Mouse (Mus musculus): ENCODE results near the gene Fbxl8. TPM values are rescaled to one million over a fixed set of nuclear protein-coding genes. Genes with fewer than 3 reads are reported as not detected.
"Not testable (repeated sequence)": the region's sequence is repeated elsewhere in the genome, so short reads cannot be mapped to it uniquely, and the experiment has no call there.

Gene Fbxl8
- polyA plus RNA-seq, 1 experiment from 2014 or later = 0.66 TPM

- Histone ChIP-seq H3K36me3 (ENCODE audit: control insufficient read depth, insufficient read depth, low read length) (0 out of 2 replicates have a peak, but pooled peaks cover 4% of the 10 kb centered on the region), H3K27me3 (ENCODE audit: control insufficient read depth, insufficient read depth, low read length) (peaks cover 10% of the 10 kb centered on the region), H3K4me3 (ENCODE audit: low read depth, low read length) (no peak overlapping the region), H3K9ac (ENCODE audit: low read length) (no peak overlapping the region), H3K4me1 (ENCODE audit: control insufficient read depth, insufficient read depth, low read length) (0 out of 2 replicates have a peak, but pooled peaks cover 10% of the 10 kb centered on the region), H3K27ac (ENCODE audit: low read depth, low read length) (no peak overlapping the region), H3K4me2 (ENCODE audit: low read depth) (no peak overlapping the region), H3K9me3 (ENCODE audit: control insufficient read depth, low read length) (no peaks in the 10 kb centered on the region)
- no peak for DNase-seq (ENCODE audit: low spot score)
- WGBS = 44% methylated on average over 12 of the region's 12 CpGs
- ATAC-seq (ENCODE audit: insufficient read depth, low FRiP score, low TSS enrichment) = no peak
These were observed 21.1 kb downstream of the Fbxl8 start for GRCm38 (mm10) chr8:105285514-105285913.

GRCm38 (mm10) chr8:105286907-105287306, 22.5 kb downstream of the Fbxl8 start:
- Histone ChIP-seq H3K9ac (ENCODE audit: low read length) (no peak overlapping the region; the same call in 1 of the 2 replicates), H3K9me3 (ENCODE audit: control insufficient read depth, low read length) (no peaks in the 10 kb centered on the region), H3K27me3 (ENCODE audit: control insufficient read depth, insufficient read depth, low read length) (peaks cover 11% of the 10 kb centered on the region), H3K36me3 (ENCODE audit: control insufficient read depth, insufficient read depth, low read length) (0 out of 2 replicates have a peak, but pooled peaks cover 2% of the 10 kb centered on the region), H3K4me3 (ENCODE audit: low read depth, low read length) (no peak overlapping the region), H3K4me1 (ENCODE audit: control insufficient read depth, insufficient read depth, low read length) (0 out of 2 replicates have a peak, but pooled peaks cover 10% of the 10 kb centered on the region), H3K27ac (ENCODE audit: low read depth, low read length) (no peak overlapping the region), H3K4me2 (ENCODE audit: low read depth) (peak overlapping the region; percentile 7; the same call in 1 of the 2 replicates)
- 88% methylated on average over 4 of the region's 4 CpGs for WGBS
- no peak for ATAC-seq (ENCODE audit: insufficient read depth, low FRiP score, low TSS enrichment)
- no peak for DNase-seq (ENCODE audit: low spot score)

GRCm38 (mm10) chr8:105288231-105288630, 23.8 kb downstream of the Fbxl8 start:
- H3K9ac ChIP-seq (ENCODE audit: low read length) = peak overlapping the region; percentile 46
- WGBS = 86% methylated on average over 5 of the region's 5 CpGs
- DNase-seq (ENCODE audit: low spot score) (no peak), ATAC-seq (ENCODE audit: insufficient read depth, low FRiP score, low TSS enrichment) (no peak)
- 0 out of 2 replicates have a peak, but pooled peaks cover 10% of the 10 kb centered on the region for H3K4me1 ChIP-seq (ENCODE audit: control insufficient read depth, insufficient read depth, low read length)
- no peaks in the 10 kb centered on the region for H3K9me3 ChIP-seq (ENCODE audit: control insufficient read depth, low read length)
- peaks cover 11% of the 10 kb centered on the region for H3K27me3 ChIP-seq (ENCODE audit: control insufficient read depth, insufficient read depth, low read length)
- H3K4me3 ChIP-seq (ENCODE audit: low read depth, low read length) = peak overlapping the region; percentile 47
- H3K4me2 ChIP-seq (ENCODE audit: low read depth) = peak overlapping the region; percentile 74
- H3K27ac ChIP-seq (ENCODE audit: low read depth, low read length) = no peak overlapping the region
- H3K36me3 ChIP-seq (ENCODE audit: control insufficient read depth, insufficient read depth, low read length) = no peaks in the 10 kb centered on the region

DNA sequence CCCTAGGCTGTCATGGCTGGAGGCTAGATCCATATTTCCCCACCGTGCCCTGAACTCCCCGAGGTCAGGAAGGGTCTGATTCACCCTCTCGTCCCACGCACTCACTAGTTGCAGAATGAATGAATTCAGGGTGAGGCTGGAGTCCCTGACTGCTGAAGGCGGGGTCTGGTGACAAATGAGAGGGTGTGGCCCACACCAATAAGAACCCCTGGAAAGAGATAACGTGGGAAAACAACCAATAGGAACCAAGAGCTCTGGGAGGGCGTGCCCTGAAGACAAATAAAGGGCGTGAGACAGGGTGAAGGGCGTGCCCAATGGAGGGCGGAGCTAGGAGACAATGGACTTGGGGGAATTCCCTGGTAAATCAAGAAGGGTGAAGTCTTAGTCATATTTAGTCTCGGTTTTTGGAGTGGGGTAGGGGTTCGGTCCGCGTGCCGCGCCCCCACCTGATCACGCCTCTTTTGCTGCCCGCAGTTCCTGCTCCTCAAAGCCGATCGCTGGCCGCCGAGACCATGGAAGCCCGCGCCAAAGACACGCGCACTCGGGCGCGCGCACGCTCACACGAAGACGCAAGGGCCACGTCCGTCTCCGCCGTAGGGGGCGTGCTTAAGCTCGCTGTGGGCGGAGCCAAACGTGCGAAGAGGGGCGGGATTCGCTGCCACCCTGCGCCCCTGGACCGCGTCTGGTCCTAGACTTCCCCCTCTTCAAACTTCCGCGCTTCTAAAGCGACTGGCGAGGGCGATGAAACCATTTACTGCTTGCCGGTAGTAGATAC, 24.7 kb downstream of the Fbxl8 start:
- peak; percentile 98 for DNase-seq (ENCODE audit: low spot score)
- Histone ChIP-seq H3K4me3 (ENCODE audit: low read depth, low read length) (peak overlapping the region; percentile 47), H3K4me2 (ENCODE audit: low read depth) (peak overlapping the region; percentile 74), H3K9ac (ENCODE audit: low read length) (peak overlapping the region; percentile 72), H3K27ac (ENCODE audit: low read depth, low read length) (peak overlapping the region; percentile 67), H3K9me3 (ENCODE audit: control insufficient read depth, low read length) (no peaks in the 10 kb centered on the region), H3K36me3 (ENCODE audit: control insufficient read depth, insufficient read depth, low read length) (no peaks in the 10 kb centered on the region), H3K27me3 (ENCODE audit: control insufficient read depth, insufficient read depth, low read length) (peaks cover 11% of the 10 kb centered on the region), H3K4me1 (ENCODE audit: control insufficient read depth, insufficient read depth, low read length) (0 out of 2 replicates have a peak, but pooled peaks cover 10% of the 10 kb centered on the region)
- under 1% methylated on average over 53 of the region's 53 CpGs for WGBS
- peak; percentile 93 for ATAC-seq (ENCODE audit: insufficient read depth, low FRiP score, low TSS enrichment)

- no peaks in the 10 kb centered on the region for H3K9me3 ChIP-seq (ENCODE audit: control insufficient read depth, low read length)
- DNase-seq (ENCODE audit: low spot score) (peak; percentile 72), ATAC-seq (ENCODE audit: insufficient read depth, low FRiP score, low TSS enrichment) (peak; percentile 24)
- 2% methylated on average over 38 of the region's 43 CpGs for WGBS
- peak within 1 kb of the TSS; percentile 67 for H3K27ac ChIP-seq (ENCODE audit: low read depth, low read length)
- H3K27me3 ChIP-seq (ENCODE audit: control insufficient read depth, insufficient read depth, low read length) = peaks cover 11% of the 10 kb centered on the region
- H3K4me3 ChIP-seq (ENCODE audit: low read depth, low read length) = peak within 1 kb of the TSS; percentile 47
- H3K4me1 ChIP-seq (ENCODE audit: control insufficient read depth, insufficient read depth, low read length) = 0 out of 2 replicates have a peak, but pooled peaks cover 10% of the 10 kb centered on the region
- H3K36me3 ChIP-seq (ENCODE audit: control insufficient read depth, insufficient read depth, low read length) = no peaks in the 10 kb centered on the region
- peak within 1 kb of the TSS; percentile 74 for H3K4me2 ChIP-seq (ENCODE audit: low read depth)
- H3K9ac ChIP-seq (ENCODE audit: low read length) = peak within 1 kb of the TSS; percentile 72
These were observed 25.5 kb downstream of the Fbxl8 start, which contains the start of gene 4931428F04Rik for GRCm38 (mm10) chr8:105289805-105290460. TSS of gene 4931428F04Rik (minus strand) at chr8:105289864.

DNA sequence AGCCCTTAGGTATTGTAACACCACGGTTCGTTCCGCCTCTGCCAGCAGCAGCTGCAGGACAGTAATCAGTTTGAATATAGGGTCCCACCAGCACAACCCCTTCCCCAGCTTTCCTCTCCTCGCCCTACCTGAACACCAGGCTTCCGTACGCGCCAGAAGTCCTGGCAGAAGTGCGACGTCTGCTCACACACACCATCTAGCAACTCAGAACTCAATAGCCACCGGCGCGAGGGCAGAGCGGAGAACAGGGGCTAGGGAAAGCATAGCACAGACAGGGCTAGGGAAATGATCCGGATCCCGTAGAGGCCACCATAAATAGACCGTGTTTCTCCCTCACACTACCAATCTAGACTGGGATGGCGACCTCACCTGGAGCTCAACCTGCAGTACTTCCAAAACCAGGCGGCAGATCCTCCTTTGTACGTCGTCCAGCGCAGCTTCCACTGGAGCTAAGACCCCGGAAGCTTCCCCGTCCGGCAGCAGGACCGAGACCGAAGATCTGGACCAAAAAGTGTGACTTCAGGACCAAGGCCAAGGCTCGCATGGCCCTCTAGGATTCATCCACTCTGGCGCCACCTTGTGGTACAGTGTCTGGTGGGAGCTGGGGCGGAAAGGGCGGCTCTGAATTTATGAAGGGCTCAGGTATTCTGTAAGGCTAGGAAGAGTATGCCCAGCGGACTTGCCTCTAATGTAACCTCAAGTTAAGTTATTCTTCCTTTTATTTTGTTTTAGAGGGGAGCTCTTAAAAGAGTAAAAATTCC, 26.3 kb downstream of the Fbxl8 start:
- no peak overlapping the region for H3K27ac ChIP-seq (ENCODE audit: low read depth, low read length)
- WGBS = 9% methylated on average over 31 of the region's 31 CpGs
- no peak overlapping the region for H3K9ac ChIP-seq (ENCODE audit: low read length)

GRCm38 (mm10) chr8:105291364-105291763, 26.9 kb downstream of the Fbxl8 start:
- WGBS = 89% methylated on average over 8 of the region's 8 CpGs
- H3K4me1 ChIP-seq (ENCODE audit: control insufficient read depth, insufficient read depth, low read length) = 0 out of 2 replicates have a peak, but pooled peaks cover 10% of the 10 kb centered on the region
- not testable (repeated sequence) for H3K4me3 ChIP-seq (ENCODE audit: low read depth, low read length); H3K4me2 ChIP-seq (ENCODE audit: low read depth); ATAC-seq (ENCODE audit: insufficient read depth, low FRiP score, low TSS enrichment); H3K36me3 ChIP-seq (ENCODE audit: control insufficient read depth, insufficient read depth, low read length); H3K9me3 ChIP-seq (ENCODE audit: control insufficient read depth, low read length); H3K27ac ChIP-seq (ENCODE audit: low read depth, low read length); H3K9ac ChIP-seq (ENCODE audit: low read length); DNase-seq (ENCODE audit: low spot score)
- H3K27me3 ChIP-seq (ENCODE audit: control insufficient read depth, insufficient read depth, low read length) = peaks cover 11% of the 10 kb centered on the region

More for the DNA sequence above, 26.3 kb downstream of the Fbxl8 start:
- H3K27me3 ChIP-seq (ENCODE audit: control insufficient read depth, insufficient read depth, low read length) = peaks cover 11% of the 10 kb centered on the region
- H3K4me3 ChIP-seq (ENCODE audit: low read depth, low read length) = peak overlapping the region; percentile 47; the same call in 1 of the 2 replicates
- H3K4me1 ChIP-seq (ENCODE audit: control insufficient read depth, insufficient read depth, low read length) = 0 out of 2 replicates have a peak, but pooled peaks cover 10% of the 10 kb centered on the region
- H3K36me3 ChIP-seq (ENCODE audit: control insufficient read depth, insufficient read depth, low read length) = no peaks in the 10 kb centered on the region
- peak overlapping the region; percentile 74 for H3K4me2 ChIP-seq (ENCODE audit: low read depth)
- ATAC-seq (ENCODE audit: insufficient read depth, low FRiP score, low TSS enrichment) = no peak
- peak; percentile 91 for DNase-seq (ENCODE audit: low spot score)
- no peaks in the 10 kb centered on the region for H3K9me3 ChIP-seq (ENCODE audit: control insufficient read depth, low read length)

DNA sequence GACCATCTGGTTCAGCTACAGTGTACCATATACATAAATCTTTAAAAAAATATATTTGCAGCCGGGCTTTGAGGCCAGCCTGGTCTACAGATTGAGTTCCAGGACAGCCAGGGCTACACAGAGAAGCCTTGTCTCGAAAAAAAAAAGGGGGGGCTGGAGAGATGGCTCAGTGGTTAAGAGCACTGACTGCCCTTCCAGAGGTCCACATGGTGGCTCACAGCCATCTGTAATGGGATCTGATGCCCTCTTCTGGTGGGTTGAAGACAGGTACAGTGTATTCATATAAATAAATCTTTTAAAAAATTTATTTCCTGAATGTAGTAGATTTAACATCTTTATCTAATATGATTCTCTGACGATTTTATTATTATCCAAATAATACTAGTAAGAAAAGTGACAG, 27.4 kb downstream of the Fbxl8 start:
- not testable (repeated sequence) for H3K36me3 ChIP-seq (ENCODE audit: control insufficient read depth, insufficient read depth, low read length); DNase-seq (ENCODE audit: low spot score); H3K4me3 ChIP-seq (ENCODE audit: low read depth, low read length); H3K9ac ChIP-seq (ENCODE audit: low read length); H3K27ac ChIP-seq (ENCODE audit: low read depth, low read length); H3K4me2 ChIP-seq (ENCODE audit: low read depth); ATAC-seq (ENCODE audit: insufficient read depth, low FRiP score, low TSS enrichment); H3K9me3 ChIP-seq (ENCODE audit: control insufficient read depth, low read length)
- WGBS = 73% methylated on average over 3 of the region's 3 CpGs
- peaks cover 11% of the 10 kb centered on the region for H3K27me3 ChIP-seq (ENCODE audit: control insufficient read depth, insufficient read depth, low read length)
- H3K4me1 ChIP-seq (ENCODE audit: control insufficient read depth, insufficient read depth, low read length) = 0 out of 2 replicates have a peak, but pooled peaks cover 10% of the 10 kb centered on the region
